Mouse (Mus musculus) liver, embryonic 14.5 days (tissue): Measurements from ENCODE around the gene Rnasek.

ENCODE experiments used
- CTCF ChIP-seq: IDR thresholded peaks from 2 replicates; pipeline ENCODE4 v1.5.1; 2016; ENCODE audit warnings: antibody characterized with exemption, low read depth, control low read depth
- EP300 ChIP-seq: IDR thresholded peaks from 2 replicates; pipeline ENCODE4 v1.6.1; 2016; ENCODE audit warnings: antibody characterized with exemption, low read depth

- TF ChIP-seq CTCF (no peak), EP300 (no peak)
Observed at GRCm38 (mm10) chr11:70215301-70215700, 24.3 kb downstream of the Rnasek start.
